Mouse (Mus musculus): ENCODE measurements at regions not wholly inside any gene's neighbourhood (a gene's known extent, or its start where the extent isn't known, plus 50 kb on each side); places are given as distances from the start of the nearest gene placed in this dataset.

GRCm38 (mm10) chr1:151098763-151099162 is 83.6 kb upstream of the Gm47985 start:
- no peak for TF ChIP-seq CTCF (conservative IDR thresholded peaks at IDR 0.05)
- Histone ChIP-seq H3K4me3 (no peak overlapping the region), H3K27ac (no peak overlapping the region)
- DNase-seq (ENCODE audit: low spot score in 2 of 2), result no peak

GRCm38 (mm10) chr1:151100565-151101483 is 81.5 kb upstream of the Gm47985 start:
- Histone ChIP-seq H3K4me3 (no peak overlapping the region), H3K27ac (no peak overlapping the region)
- no peak for DNase-seq (ENCODE audit: low spot score in 2 of 2)
- TF ChIP-seq CTCF (conservative IDR thresholded peaks at IDR 0.05), result no peak

- Histone ChIP-seq H3K27ac (no peak overlapping the region), H3K4me3 (no peak overlapping the region)
- TF ChIP-seq CTCF (conservative IDR thresholded peaks at IDR 0.05), result no peak
- DNase-seq (ENCODE audit: low spot score in 2 of 2), result no peak
Observed at GRCm38 (mm10) chr1:151101516-151101915, 80.8 kb upstream of the Gm47985 start.

- Histone ChIP-seq H3K27ac (no peak overlapping the region), H3K4me3 (no peak overlapping the region)
- DNase-seq (ENCODE audit: low spot score in 2 of 2), result no peak
- no peak for TF ChIP-seq CTCF (conservative IDR thresholded peaks at IDR 0.05)
Observed at GRCm38 (mm10) chr1:151102061-151102460, 80.3 kb upstream of the Gm47985 start.

GRCm38 (mm10) chr1:151102646-151103391 is 79.5 kb upstream of the Gm47985 start:
- 0 out of 2 replicates have a peak, but pooled peaks have one; percentile 2 for TF ChIP-seq CTCF (conservative IDR thresholded peaks at IDR 0.05)
- H3K27ac ChIP-seq, result no peak overlapping the region
- H3K4me3 ChIP-seq, result no peak overlapping the region
- no peak for DNase-seq (ENCODE audit: low spot score in 2 of 2)

- no peak for DNase-seq (ENCODE audit: low spot score in 2 of 2)
- Histone ChIP-seq H3K4me3 (no peak overlapping the region), H3K27ac (no peak overlapping the region)
- no peak for TF ChIP-seq CTCF (conservative IDR thresholded peaks at IDR 0.05)
Observed at GRCm38 (mm10) chr1:151103522-151104037, 78.8 kb upstream of the Gm47985 start.

GRCm38 (mm10) chr1:151104346-151104745 is 78.0 kb upstream of the Gm47985 start:
- no peak for TF ChIP-seq CTCF (conservative IDR thresholded peaks at IDR 0.05)
- no peak overlapping the region for H3K27ac ChIP-seq

GRCm38 (mm10) chr1:151104806-151105205 is 77.5 kb upstream of the Gm47985 start:
- no peak for DNase-seq (ENCODE audit: low spot score in 2 of 2)
- TF ChIP-seq CTCF (conservative IDR thresholded peaks at IDR 0.05), result no peak
- Histone ChIP-seq H3K27ac (no peak overlapping the region), H3K4me3 (no peak overlapping the region)

More at GRCm38 (mm10) chr1:151104346-151104745, 78.0 kb upstream of the Gm47985 start:
- DNase-seq (ENCODE audit: low spot score in 2 of 2), result no peak
- H3K4me3 ChIP-seq, result no peak overlapping the region

- no peak for TF ChIP-seq CTCF (conservative IDR thresholded peaks at IDR 0.05)
- DNase-seq (ENCODE audit: low spot score in 2 of 2), result no peak
Observed at GRCm38 (mm10) chr1:151105251-151105650, 77.1 kb upstream of the Gm47985 start.

GRCm38 (mm10) chr1:151107401-151107800 is 74.9 kb upstream of the Gm47985 start:
- no peak overlapping the region for H3K27ac ChIP-seq
- TF ChIP-seq CTCF (conservative IDR thresholded peaks at IDR 0.05), result no peak
- H3K4me3 ChIP-seq, result no peak overlapping the region
- no peak for DNase-seq (ENCODE audit: low spot score in 2 of 2)

More at GRCm38 (mm10) chr1:151105251-151105650, 77.1 kb upstream of the Gm47985 start:
- Histone ChIP-seq H3K4me3 (no peak overlapping the region), H3K27ac (no peak overlapping the region)

- no peak overlapping the region for H3K4me3 ChIP-seq
- no peak for DNase-seq (ENCODE audit: low spot score in 2 of 2)
- H3K27ac ChIP-seq, result no peak overlapping the region
- no peak for TF ChIP-seq CTCF (conservative IDR thresholded peaks at IDR 0.05)
Observed at GRCm38 (mm10) chr1:151109333-151109732, 73.0 kb upstream of the Gm47985 start.

- Histone ChIP-seq H3K4me3 (no peak overlapping the region), H3K27ac (no peak overlapping the region)
- no peak for TF ChIP-seq CTCF (conservative IDR thresholded peaks at IDR 0.05)
- no peak for DNase-seq (ENCODE audit: low spot score in 2 of 2)
Observed at GRCm38 (mm10) chr1:151110412-151110811, 71.9 kb upstream of the Gm47985 start.

GRCm38 (mm10) chr1:151111683-151112082 is 70.7 kb upstream of the Gm47985 start:
- Histone ChIP-seq H3K27ac (no peak overlapping the region), H3K4me3 (no peak overlapping the region)
- DNase-seq (ENCODE audit: low spot score in 2 of 2), result no peak
- TF ChIP-seq CTCF (conservative IDR thresholded peaks at IDR 0.05), result no peak

Data from layer of hippocampus, adult 2 months (tissue).